Mouse (Mus musculus) lung, adult 2 months (tissue): Measurements from ENCODE around the gene Fkbp8.

ENCODE experiments used
- CTCF ChIP-seq: fragments of 200-500 bp; IDR thresholded peaks from 2 replicates; pipeline ENCODE4 v1.5.1; 2011; ENCODE audit warnings: mild to moderate bottlenecking, low read length, control low read depth; ENCODE audit not compliant: insufficient read depth
- POLR2A ChIP-seq: fragments of 200-500 bp; IDR thresholded peaks from 2 replicates; pipeline ENCODE4 v1.6.1; 2011; ENCODE audit warnings: low read depth, mild to moderate bottlenecking, control low read depth, low read length, borderline replicate concordance; ENCODE audit errors: extremely low read depth

GRCm38 (mm10) chr8:70570990-70571389, 43.5 kb downstream of the Fkbp8 start:
- TF ChIP-seq POLR2A (no peak), CTCF (0 out of 2 replicates have a peak, but pooled peaks have one; percentile 1)
